Mouse (Mus musculus) embryonic fibroblast, embryonic 13.5 days (primary cell): ENCODE results near the gene Gm11213.

ENCODE experiments used
- CTCF ChIP-seq: IDR thresholded peaks from 2 replicates; pipeline ENCODE4 v1.5.1; 2011; ENCODE audit warnings: mild to moderate bottlenecking, control low read depth, low read length, moderate library complexity, borderline replicate concordance; ENCODE audit not compliant: insufficient read depth
- POLR2A ChIP-seq: IDR thresholded peaks from 2 replicates; pipeline ENCODE4 v1.6.1; 2011; ENCODE audit warnings: low read depth, mild to moderate bottlenecking, control low read depth, low read length, moderate library complexity

DNA sequence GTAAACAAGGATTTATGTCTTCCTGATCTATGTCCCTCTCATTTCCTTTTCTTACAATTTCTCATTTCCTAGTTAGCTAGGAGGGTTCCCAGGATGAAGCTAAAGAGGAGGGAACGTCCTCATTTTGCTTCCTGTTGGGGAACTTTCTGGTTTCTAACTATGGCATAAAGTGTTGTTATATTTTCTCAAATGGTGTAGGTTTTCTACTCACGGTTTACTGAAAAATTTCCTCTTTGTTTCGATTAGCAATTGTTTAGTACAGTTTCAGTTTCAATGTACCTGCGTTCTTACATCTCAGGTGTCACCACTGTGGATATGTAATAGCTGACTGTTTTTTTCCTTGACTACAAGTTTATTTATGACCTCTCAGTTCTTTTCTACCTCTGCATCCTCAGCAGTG, 14.5 kb downstream of the Gm11213 start:
- TF ChIP-seq CTCF (no peak), POLR2A (no peak)
